In genomic region chr3:51939054-51939453, GRCm38 (mm10) we compare ENCODE assay signal across 24 mouse cellular contexts.
A peak's percentile ranks its signal among the peaks of the same experiment; 100 is the strongest.
DNase-seq lines count a peak whose midpoint lies in the region; ATAC-seq and TF ChIP-seq lines count a peak whose summit lies in the region.
"Had no signal": no experiment of that assay in that cellular context is flagged by ENCODE, and none has a peak within 500 bp of the region (broad histone marks: within the 10 kb centered on the region; RNA-seq: fewer than 3 reads in every experiment).

No protein-coding gene starts in this region.

- H3K36me3 ChIP-seq in CH12.LX (replicated peaks in 1 of 2; ENCODE audit: control insufficient read depth in 1 of 2, insufficient read depth in 1 of 2, low read length in 1 of 2), result no peaks in the 10 kb centered on the region
- H3K36me3 ChIP-seq in thymus, adult 2 months (ENCODE audit: control insufficient read depth, insufficient read depth, low read length), result no peaks in the 10 kb centered on the region
- H3K36me3 ChIP-seq: G1E; hindbrain, embryonic 10.5 days; hindbrain, embryonic 13.5 days; intestine, embryonic 15.5 days had no signal

- no peak for TF ChIP-seq POLR2A in CH12.LX (IDR thresholded peaks at IDR 0.05; ENCODE audit: low read depth, low read length)
- TF ChIP-seq POLR2A in thymus, adult 2 months (IDR thresholded peaks at IDR 0.05; ENCODE audit: control insufficient read depth, extremely low read depth, insufficient read depth, low read length, poor library complexity), result no peak

- TF ChIP-seq RAD21 in CH12.LX (IDR thresholded peaks at IDR 0.05; ENCODE audit: low read depth, low read length), result no peak

- TF ChIP-seq CTCF in CH12.LX (conservative IDR thresholded peaks at IDR 0.05 in 1 of 2, IDR thresholded peaks at IDR 0.05 in 1 of 2; ENCODE audit: low read depth in 2 of 2, low read length in 2 of 2), result no peak
- TF ChIP-seq CTCF in thymus, adult 2 months (IDR thresholded peaks at IDR 0.05; ENCODE audit: borderline replicate concordance, control insufficient read depth, extremely low read depth, insufficient read depth, low read length, poor library complexity), result no peak

- H3K4me2 ChIP-seq in CH12.LX (ENCODE audit: insufficient read depth, low read depth, poor library complexity, severe bottlenecking), result peak overlapping the region; percentile 19; the same call in 1 of the 2 replicates
- H3K4me2 ChIP-seq: heart, embryonic 11.5 days; hindbrain, embryonic 13.5 days; intestine, embryonic 15.5 days had no signal

- ATAC-seq in hematopoietic stem cell, adult 5-6 weeks (replicated peaks in 1 of 2; ENCODE audit: insufficient read depth in 1 of 2, low FRiP score in 2 of 2, low TSS enrichment in 1 of 2, low read depth in 1 of 2, poor library complexity in 2 of 2, severe bottlenecking in 2 of 2), result peak; percentile 66 to 88
- 0 out of 2 replicates have a peak, but pooled peaks have one; percentile 7 for ATAC-seq in megakaryocyte-erythroid progenitor cell, adult 5-6 weeks (replicated peaks; ENCODE audit: low FRiP score, low TSS enrichment, poor library complexity, severe bottlenecking)
- ATAC-seq: activated CD4-positive, CD25-positive, alpha-beta regulatory T cell, adult 4 months; forebrain, embryonic 14.5 days; hindbrain, embryonic 16.5 days; intestine, embryonic 15.5 days had no signal

- DNase-seq in CH12.LX (ENCODE audit: extremely low read depth) (peak; percentile 41), MEL-GATA-1-ER (ENCODE audit: extremely low read depth, low read depth) (peak; percentile 6)
- no peak for DNase-seq in gastrocnemius, adult 18-20 months (ENCODE audit: low spot score)
- DNase-seq in urinary bladder, postnatal 36 days (ENCODE audit: low spot score in 2 of 2), result no peak
- DNase-seq in thymus, adult 2 months, result no peak
- DNase-seq in urinary bladder, postnatal 14 days (ENCODE audit: low spot score), result no peak
- DNase-seq: adrenal gland, adult 8-10 months; adrenal gland, postnatal 25 days; cerebellum, adult 11-12 months; cerebellum, adult 8-10 months; cerebellum, postnatal 10 days; cerebellum, postnatal 36 days; gastrocnemius, adult 2 months; gastrocnemius, postnatal 14 days had no signal

- no peaks in the 10 kb centered on the region for H3K27me3 ChIP-seq in CH12.LX (replicated peaks)
- no peaks in the 10 kb centered on the region for H3K27me3 ChIP-seq in thymus, adult 2 months (ENCODE audit: control insufficient read depth, insufficient read depth, low read length)
- H3K27me3 ChIP-seq: hindbrain, embryonic 13.5 days; intestine, embryonic 15.5 days had no signal

- no peaks in the 10 kb centered on the region for H3K9me3 ChIP-seq in CH12.LX (replicated peaks; ENCODE audit: low read length)
- H3K9me3 ChIP-seq: G1E; hindbrain, embryonic 10.5 days; hindbrain, embryonic 13.5 days; intestine, embryonic 15.5 days had no signal

- H3K27ac ChIP-seq in CH12.LX (ENCODE audit: insufficient read depth, low read depth), result peak overlapping the region; percentile 2; the same call in 1 of the 2 replicates
- H3K27ac ChIP-seq in thymus, adult 2 months (ENCODE audit: control insufficient read depth, insufficient read depth, low read length), result no peak overlapping the region
- H3K27ac ChIP-seq: gastrocnemius, adult 2 months; hindbrain, embryonic 10.5 days; hindbrain, embryonic 13.5 days; intestine, embryonic 15.5 days had no signal

- dilution Hi-C loops in CH12.LX (cut with MboI; ENCODE audit: extremely low pct_ligation_motif_present, extremely low pct_unique_long_range_greater_than_20kb, low sequenced_read_pairs), result no loop called here

- in situ Hi-C loops in CH12.LX (cut with MboI; ENCODE audit: low pct_ligation_motif_present, low pct_unique_long_range_greater_than_20kb, low sequenced_read_pairs), result no loop called here

- 60% methylated on average over 5 of the region's 5 CpGs for WGBS in thymus, adult 2 months

- TF ChIP-seq EP300 in CH12.LX (IDR thresholded peaks at IDR 0.05; ENCODE audit: low read length), result no peak

- H3K79me2 ChIP-seq in CH12.LX (replicated peaks; ENCODE audit: control insufficient read depth, extremely low read depth, insufficient read depth, poor library complexity, severe bottlenecking), result no peaks in the 10 kb centered on the region

- peak overlapping the region; percentile 23 for H3K9ac ChIP-seq in CH12.LX (ENCODE audit: insufficient read depth, low read depth)
- H3K9ac ChIP-seq: hindbrain, embryonic 13.5 days; intestine, embryonic 15.5 days had no signal

- H3K4me1 ChIP-seq in CH12.LX (ENCODE audit: control insufficient read depth in 1 of 2, insufficient read depth in 2 of 2), result peaks cover 12 to 54% of the 10 kb centered on the region in 2 experiments
- H3K4me1 ChIP-seq in thymus, adult 2 months (replicated peaks; ENCODE audit: control insufficient read depth, insufficient read depth, low read length), result no peaks in the 10 kb centered on the region
- H3K4me1 ChIP-seq: hindbrain, embryonic 13.5 days; intestine, embryonic 15.5 days had no signal

- no peak overlapping the region for H3K4me3 ChIP-seq in CH12.LX (replicated peaks in 1 of 3; ENCODE audit: low read depth in 2 of 3, low read length in 2 of 3, poor library complexity in 1 of 3)
- no peak overlapping the region for H3K4me3 ChIP-seq in thymus, adult 2 months (ENCODE audit: control insufficient read depth, insufficient read depth, low read length)
- H3K4me3 ChIP-seq: gastrocnemius, adult 2 months; hindbrain, embryonic 10.5 days; hindbrain, embryonic 13.5 days; intestine, embryonic 15.5 days had no signal

TF ChIP-seq in CH12.LX, 34 proteins besides CTCF, POLR2A, EP300 and RAD21:
- TF ChIP-seq POLR2AphosphoS2 (IDR thresholded peaks at IDR 0.05; ENCODE audit: low read depth, low read length), result no peak
- 0 out of 2 replicates have a peak, but pooled peaks have one; percentile 6 for TF ChIP-seq TCF12 (IDR thresholded peaks at IDR 0.05; ENCODE audit: low read depth, low read length)
- no peak for TF ChIP-seq CHD1 (IDR thresholded peaks at IDR 0.05; ENCODE audit: low read depth, low read length)

Comparison
In these comparisons a context has a peak if more than half of its experiments do, and no peak if none do; other contexts are left out.
1. DNase-seq: peak in CH12.LX (single experiment) and MEL-GATA-1-ER (single experiment); none in gastrocnemius, adult 18-20 months (single experiment), urinary bladder, postnatal 36 days (0 of 2), thymus, adult 2 months (single experiment) and urinary bladder, postnatal 14 days (single experiment).